Mouse (Mus musculus): Measurements from ENCODE around the gene Cwf19l1. TPM values are rescaled to one million over a fixed set of nuclear protein-coding genes. Genes with fewer than 3 reads are reported as not detected.

Gene Cwf19l1
- polyA plus RNA-seq, 1 experiment, result 17.0 TPM

DNA sequence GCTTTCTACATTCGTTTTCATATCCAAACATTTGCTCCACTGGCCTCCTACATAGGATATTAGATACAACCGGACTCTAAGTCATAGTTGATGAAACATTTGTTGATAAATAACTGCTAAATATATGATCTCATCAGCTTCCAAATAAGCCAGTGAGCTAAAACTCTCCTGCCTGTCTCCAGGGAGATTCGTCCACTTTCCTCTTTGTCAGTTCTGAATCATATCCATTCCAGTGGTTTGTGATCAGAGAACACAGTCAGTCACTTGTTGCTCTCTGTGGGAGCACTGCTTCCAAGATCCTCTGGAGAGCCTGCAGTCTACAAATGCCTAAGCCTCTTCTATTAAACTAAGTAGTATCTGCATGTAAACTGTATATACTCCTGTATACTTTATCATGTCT is 75.5 kb downstream of the Cwf19l1 start:
- DNase-seq (ENCODE audit: low spot score), result no peak

Other genes with a start within 250 kb of the Cwf19l1 start
- 33.7 and 34.7 TPM in 2 replicates for gene Dnmbp, start 195.7 kb downstream of the Cwf19l1 start, polyA plus RNA-seq (2012; rRNA removed)
- 0.18 and 0.21 TPM in 2 replicates for gene Cpn1, start 149.3 kb downstream of the Cwf19l1 start, polyA plus RNA-seq (2012; rRNA removed)
- gene Cyp2c23, start 106.7 kb downstream of the Cwf19l1 start, polyA plus RNA-seq (2012; rRNA removed), result 2.2 and 2.5 TPM in 2 replicates
- 21.8 and 29.5 TPM in 2 replicates for gene Erlin1, start 66.1 kb downstream of the Cwf19l1 start, polyA plus RNA-seq (2012; rRNA removed)
- 53.4 and 70.8 TPM in 2 replicates for gene Chuk, start 28.4 kb downstream of the Cwf19l1 start, polyA plus RNA-seq (2012; rRNA removed)
- gene Bloc1s2, start 10.6 kb upstream of the Cwf19l1 start, polyA plus RNA-seq (2012; rRNA removed), result 54.2 and 61.4 TPM in 2 replicates
- 0.01 TPM in 1 of 2 replicates, not detected in the other for gene Pkd2l1, start 56.6 kb upstream of the Cwf19l1 start, polyA plus RNA-seq (2012; rRNA removed)
- 0.01 and 0.28 TPM in 2 replicates for gene Scd3, start 67.4 kb upstream of the Cwf19l1 start, polyA plus RNA-seq (2012; rRNA removed)
- gene Scd2, start 157.8 kb upstream of the Cwf19l1 start, polyA plus RNA-seq (2012; rRNA removed), result 121 and 151 TPM in 2 replicates
- 0.87 and 1.0 TPM in 2 replicates for gene Scd4, start 197.2 kb upstream of the Cwf19l1 start, polyA plus RNA-seq (2012; rRNA removed)